Mouse (Mus musculus): ENCODE results near the gene Zfp655. TPM values are rescaled to one million over a fixed set of nuclear protein-coding genes. Genes with fewer than 3 reads are reported as not detected.

The Zfp655 gene
- 26.0 and 31.2 TPM in 2 replicates for polyA plus RNA-seq (2016; fragmentation: Nextera tagmentation; extraction: Ambion mirVana)

DNA sequence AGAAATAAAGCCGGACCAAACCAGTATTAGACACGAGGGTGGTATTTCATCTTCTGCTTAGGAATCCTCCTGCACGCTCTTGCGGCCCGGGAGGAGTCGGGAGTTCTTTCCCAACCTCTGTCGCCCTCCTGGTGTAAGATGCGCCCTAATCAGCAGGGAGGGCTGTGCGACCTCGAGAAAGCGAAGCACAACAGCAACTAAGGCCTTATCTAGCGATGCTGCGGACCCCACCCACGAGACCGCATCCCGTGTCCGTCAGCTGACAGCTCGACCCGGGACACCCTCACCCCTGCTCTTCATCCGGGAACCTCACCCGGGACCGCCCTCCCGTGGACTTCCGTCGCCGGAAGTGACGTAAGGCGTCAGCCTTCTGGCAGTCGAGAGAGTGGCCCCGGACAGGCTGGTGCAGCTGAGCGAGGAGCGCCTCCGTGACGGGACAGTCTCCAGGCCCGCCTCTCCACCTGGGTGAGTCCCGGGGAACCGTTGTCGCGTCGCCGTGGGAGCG, at the start of gene Zfp655:
TSS of gene Zfp655 (plus strand) at position 349 of the 505 bp plus-strand sequence.
- Histone ChIP-seq H3K4me1 (peaks cover 11% of the 10 kb centered on the region), H3K4me3 (peak within 1 kb of the TSS; percentile 91), H3K27ac (peak within 1 kb of the TSS; percentile 90), H3K9me3 (replicated peaks) (no peaks in the 10 kb centered on the region), H3K36me3 (peaks cover 33% of the 10 kb centered on the region), H3K27me3 (ENCODE audit: low read depth, poor library complexity, severe bottlenecking) (no peaks in the 10 kb centered on the region)
- under 1% methylated on average over 42 of the region's 42 CpGs for WGBS
- DNase-seq (ENCODE audit: low spot score) = peak; percentile 98

DNA sequence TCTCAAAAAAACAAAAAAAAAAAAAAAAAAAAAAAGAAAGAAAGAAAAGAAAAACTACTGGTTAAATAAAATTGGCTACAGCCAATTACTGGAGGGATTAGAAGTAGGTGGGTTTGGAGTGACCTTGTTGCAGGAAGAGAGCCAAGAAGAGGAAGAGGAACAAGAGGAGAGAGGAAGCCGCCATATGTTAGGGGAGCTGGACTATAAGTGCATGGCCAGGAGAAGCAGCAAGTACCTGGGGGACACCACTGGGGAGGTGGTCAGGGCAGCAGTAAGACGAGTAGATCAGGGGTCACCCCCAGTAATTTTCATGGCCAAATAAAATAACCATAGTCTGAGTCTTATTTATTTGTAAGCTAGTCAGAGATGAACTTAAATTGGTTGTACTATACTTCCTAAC, 46.3 kb upstream of the Zfp655 start:
- H3K9me3 ChIP-seq (replicated peaks) = no peaks in the 10 kb centered on the region
- WGBS = 91% methylated on average over 2 of the region's 2 CpGs
- no peaks in the 10 kb centered on the region for H3K27me3 ChIP-seq (ENCODE audit: low read depth, poor library complexity, severe bottlenecking)
- H3K4me1 ChIP-seq = peaks cover 6% of the 10 kb centered on the region
- H3K4me3 ChIP-seq = no peak overlapping the region
- no peak for DNase-seq (ENCODE audit: low spot score)
- peaks cover 95% of the 10 kb centered on the region for H3K36me3 ChIP-seq
- no peak overlapping the region for H3K27ac ChIP-seq

DNA sequence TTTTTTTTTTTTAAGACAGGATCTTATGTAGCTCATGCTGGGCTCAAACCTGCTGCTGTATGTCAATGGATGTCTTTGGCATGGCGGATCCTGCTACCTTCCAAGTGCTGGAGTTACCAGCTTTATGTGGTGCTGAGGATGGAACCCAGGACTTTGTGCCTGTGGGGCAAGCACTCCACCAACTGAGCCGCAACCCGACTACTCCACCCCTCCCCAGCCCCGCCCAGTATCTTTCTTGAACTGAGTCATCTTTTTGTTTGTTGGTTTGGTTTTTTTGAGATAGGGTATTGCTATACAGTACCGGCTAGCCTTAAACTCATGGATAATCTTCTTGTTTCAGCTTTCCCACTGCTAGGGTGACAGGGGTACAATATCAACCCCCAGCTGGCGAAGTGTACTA, 42.1 kb upstream of the Zfp655 start:
- Histone ChIP-seq H3K36me3 (peaks cover 60% of the 10 kb centered on the region), H3K27me3 (ENCODE audit: low read depth, poor library complexity, severe bottlenecking) (no peaks in the 10 kb centered on the region), H3K4me3 (peak overlapping the region; percentile 92; the same call in 1 of the 2 replicates), H3K9me3 (replicated peaks) (no peaks in the 10 kb centered on the region), H3K4me1 (peaks cover 18% of the 10 kb centered on the region), H3K27ac (no peak overlapping the region)
- DNase-seq (ENCODE audit: low spot score) = no peak
- WGBS = 91% methylated on average over 6 of the region's 6 CpGs

DNA sequence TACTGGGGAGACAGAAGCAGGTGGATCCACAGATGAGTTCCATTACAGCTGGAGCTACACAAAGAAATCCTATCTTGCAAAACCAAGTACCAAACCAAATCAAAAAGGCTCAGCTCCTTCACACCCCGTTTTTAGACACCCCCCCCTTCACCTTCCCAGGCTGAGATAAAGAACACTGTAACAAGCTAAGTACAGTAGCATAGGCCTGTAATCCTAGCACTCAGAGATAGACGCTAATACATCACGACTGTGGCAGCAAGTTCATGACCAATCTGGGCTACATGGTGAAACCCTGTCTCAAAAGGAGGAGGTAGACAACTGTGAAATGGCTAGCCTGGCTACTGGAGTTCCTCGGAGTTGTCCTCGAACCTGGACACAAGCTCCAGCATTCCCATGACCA, 41.1 kb upstream of the Zfp655 start:
- H3K4me1 ChIP-seq = peaks cover 18% of the 10 kb centered on the region
- H3K9me3 ChIP-seq (replicated peaks) = no peaks in the 10 kb centered on the region
- DNase-seq (ENCODE audit: low spot score) = no peak
- peak overlapping the region; percentile 97; the same call in 1 of the 2 replicates for H3K27ac ChIP-seq
- WGBS = 64% methylated on average over 5 of the region's 5 CpGs
- peaks cover 61% of the 10 kb centered on the region for H3K36me3 ChIP-seq
- H3K27me3 ChIP-seq (ENCODE audit: low read depth, poor library complexity, severe bottlenecking) = no peaks in the 10 kb centered on the region
- peak overlapping the region; percentile 92 for H3K4me3 ChIP-seq

DNA sequence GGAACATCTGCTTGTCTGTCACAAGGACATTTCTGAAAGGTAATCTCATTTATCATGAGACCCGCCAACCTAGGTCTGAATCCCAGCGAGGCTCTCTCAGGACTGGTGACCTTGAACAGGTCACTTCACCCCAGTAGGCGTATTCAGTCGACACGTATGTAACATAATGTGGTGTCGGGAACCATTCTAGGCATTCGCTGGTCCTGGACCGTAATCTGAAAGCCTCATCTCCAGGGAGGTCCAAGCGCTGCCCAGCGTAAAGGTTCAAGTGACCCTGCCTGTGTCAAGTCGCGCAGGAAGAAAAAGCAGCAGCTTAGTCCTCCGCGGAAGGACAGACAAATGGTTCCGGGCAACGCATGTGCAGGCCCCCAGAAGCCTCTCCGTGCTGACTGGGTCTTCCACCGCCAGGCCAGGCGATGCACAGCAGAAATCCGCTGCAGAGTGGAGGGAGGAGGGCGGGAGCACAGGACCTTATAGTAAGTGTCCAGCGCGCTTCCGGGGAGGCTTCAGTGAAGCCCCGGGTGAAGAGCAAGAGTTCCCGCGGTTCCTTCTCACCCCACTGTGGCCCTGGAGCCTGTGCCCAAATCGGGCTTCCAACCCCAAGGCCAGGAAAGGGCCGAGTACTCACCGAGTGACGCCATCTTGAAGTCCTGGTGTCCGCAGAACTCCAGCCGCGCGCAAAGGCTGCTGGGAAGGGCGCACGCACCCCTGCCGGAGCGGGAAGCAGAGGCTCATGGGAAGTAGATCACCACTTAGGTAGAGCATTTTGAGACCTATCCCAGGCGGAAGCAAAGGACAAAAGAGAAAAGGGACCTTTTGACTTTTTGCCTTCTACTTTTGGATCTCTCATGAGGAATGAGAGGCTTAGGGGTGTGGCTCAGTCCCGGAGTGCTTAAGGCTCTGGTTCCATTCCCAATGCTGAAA, 40.4 kb upstream of the Zfp655 start:
- H3K27me3 ChIP-seq (ENCODE audit: low read depth, poor library complexity, severe bottlenecking) = no peaks in the 10 kb centered on the region
- 1% methylated on average over 41 of the region's 41 CpGs for WGBS
- H3K9me3 ChIP-seq (replicated peaks) = no peaks in the 10 kb centered on the region
- DNase-seq (ENCODE audit: low spot score) = peak; percentile 93
- peaks cover 61% of the 10 kb centered on the region for H3K36me3 ChIP-seq
- peak overlapping the region; percentile 92 for H3K4me3 ChIP-seq
- H3K27ac ChIP-seq = peak overlapping the region; percentile 97
- H3K4me1 ChIP-seq = peaks cover 18% of the 10 kb centered on the region

DNA sequence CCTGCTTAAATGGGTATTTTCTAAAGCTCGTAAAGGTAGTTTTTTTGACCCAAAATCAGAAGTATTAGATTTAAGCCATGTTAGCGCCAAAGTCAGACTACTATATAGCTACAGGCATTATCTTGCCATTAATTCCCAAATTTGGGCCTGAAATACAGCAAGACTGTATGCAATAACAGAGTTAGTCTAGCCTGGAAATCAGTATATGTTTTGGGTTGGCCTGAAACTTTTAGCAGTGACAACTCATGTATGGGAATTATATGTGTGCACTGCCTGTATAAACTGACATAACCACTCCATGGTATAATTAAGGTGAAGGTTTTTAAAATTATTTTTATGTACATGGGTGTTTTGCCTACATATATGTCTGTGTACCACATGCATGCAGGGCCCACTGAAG, 39.6 kb upstream of the Zfp655 start, which contains the start of gene Atp5j2:
TSS of gene Atp5j2 (minus strand) at position 101 of the 400 bp plus-strand sequence.
- peak within 1 kb of the TSS; percentile 97 for H3K27ac ChIP-seq
- H3K4me3 ChIP-seq = peak within 1 kb of the TSS; percentile 92
- 92% methylated on average over 2 of the region's 2 CpGs for WGBS
- DNase-seq (ENCODE audit: low spot score) = no peak
- no peaks in the 10 kb centered on the region for H3K27me3 ChIP-seq (ENCODE audit: low read depth, poor library complexity, severe bottlenecking)
- no peaks in the 10 kb centered on the region for H3K9me3 ChIP-seq (replicated peaks)
- H3K4me1 ChIP-seq = peaks cover 18% of the 10 kb centered on the region
- peaks cover 54% of the 10 kb centered on the region for H3K36me3 ChIP-seq

DNA sequence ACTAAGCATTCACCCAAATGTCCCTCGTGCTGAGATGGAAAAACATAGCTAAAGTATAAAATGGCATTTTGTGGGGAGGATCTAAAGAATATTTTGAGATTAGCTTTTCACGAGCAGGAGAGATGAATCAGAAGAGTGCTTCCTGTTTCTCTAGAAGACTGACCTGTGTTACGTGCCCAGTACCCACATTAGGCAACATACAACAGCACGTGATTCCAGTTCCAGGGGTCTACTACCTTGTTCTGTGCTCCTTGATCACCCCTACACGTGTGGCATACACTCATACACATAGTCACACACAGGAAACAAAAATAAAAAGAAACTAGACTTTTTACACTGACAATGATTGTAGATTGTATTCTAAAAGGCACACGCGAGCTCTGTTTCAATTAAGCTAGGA, 31.1 kb upstream of the Zfp655 start:
- no peak for DNase-seq (ENCODE audit: low spot score)
- no peak overlapping the region for H3K27ac ChIP-seq
- H3K36me3 ChIP-seq = peaks cover 11% of the 10 kb centered on the region
- peaks cover 15% of the 10 kb centered on the region for H3K4me1 ChIP-seq
- 79% methylated on average over 7 of the region's 7 CpGs for WGBS
- H3K27me3 ChIP-seq (ENCODE audit: low read depth, poor library complexity, severe bottlenecking) = no peaks in the 10 kb centered on the region
- H3K4me3 ChIP-seq = 0 out of 2 replicates have a peak overlapping the region, but pooled peaks have one; percentile 84
- H3K9me3 ChIP-seq (replicated peaks) = no peaks in the 10 kb centered on the region

DNA sequence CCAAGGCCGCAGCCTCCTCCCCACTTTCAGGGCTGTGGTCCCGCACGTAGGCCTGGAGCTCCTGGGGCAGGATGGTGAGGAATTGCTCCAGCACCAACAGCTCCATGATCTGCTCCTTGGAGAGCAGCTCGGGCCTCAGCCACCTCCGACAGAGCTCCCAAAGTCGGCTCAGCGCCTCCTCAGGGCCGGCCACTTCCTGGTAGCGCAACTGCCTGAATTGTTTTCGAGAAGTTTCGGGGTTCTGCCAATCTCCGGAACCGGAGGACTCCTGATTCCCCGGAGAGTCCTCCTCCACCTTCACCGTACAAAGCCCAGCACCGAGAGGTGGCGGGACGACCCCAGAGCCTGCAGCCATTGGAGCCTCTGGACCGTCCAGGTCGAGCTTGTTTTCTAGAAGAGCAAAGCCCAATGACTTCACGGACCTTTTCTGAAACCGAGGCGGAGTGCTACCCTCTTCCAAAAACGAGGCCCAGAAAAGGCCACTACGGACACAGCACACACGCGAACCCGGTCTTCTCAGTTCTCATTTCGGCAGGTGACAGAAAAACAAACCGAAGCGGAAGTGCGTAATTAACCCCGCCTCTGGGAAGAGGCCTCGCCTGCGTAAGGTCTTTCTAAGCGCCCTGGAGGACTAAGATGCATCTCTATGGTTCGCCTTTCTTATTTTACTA, 30.1 kb upstream of the Zfp655 start, which contains the start of gene Zkscan14:
TSS of gene Zkscan14 (minus strand) at position 548 of the 671 bp plus-strand sequence.
- H3K27me3 ChIP-seq (ENCODE audit: low read depth, poor library complexity, severe bottlenecking) = no peaks in the 10 kb centered on the region
- DNase-seq (ENCODE audit: low spot score) = peak; percentile 77
- peak within 1 kb of the TSS; percentile 84 for H3K4me3 ChIP-seq
- H3K9me3 ChIP-seq (replicated peaks) = no peaks in the 10 kb centered on the region
- H3K36me3 ChIP-seq = peaks cover 3% of the 10 kb centered on the region
- peaks cover 20% of the 10 kb centered on the region for H3K4me1 ChIP-seq
- H3K27ac ChIP-seq = peak within 1 kb of the TSS; percentile 73
- WGBS = 1% methylated on average over 37 of the region's 37 CpGs

DNA sequence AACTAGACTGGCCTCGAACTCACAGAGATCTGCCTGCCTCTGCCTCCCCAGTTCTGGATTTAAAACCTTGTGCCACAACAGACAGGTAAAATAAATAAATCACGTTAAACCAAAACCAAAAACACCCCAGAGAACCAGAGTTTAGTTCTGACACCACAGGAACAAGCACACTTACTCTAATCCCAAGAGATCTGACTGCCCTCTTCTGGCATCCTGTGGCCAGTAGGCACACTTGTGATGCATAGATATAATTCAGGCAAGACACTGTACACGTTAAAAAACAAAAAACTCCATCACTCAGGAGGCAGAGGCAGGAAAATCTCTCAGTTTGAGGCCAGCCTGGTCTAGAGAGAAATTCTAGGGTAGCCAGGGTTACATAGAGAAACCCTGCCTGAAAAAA, 29.1 kb upstream of the Zfp655 start:
- H3K9me3 ChIP-seq (replicated peaks) = no peaks in the 10 kb centered on the region
- DNase-seq (ENCODE audit: low spot score) = no peak
- H3K27ac ChIP-seq = no peak overlapping the region
- H3K4me3 ChIP-seq = no peak overlapping the region; the same call in 1 of the 2 replicates
- no peaks in the 10 kb centered on the region for H3K27me3 ChIP-seq (ENCODE audit: low read depth, poor library complexity, severe bottlenecking)
- H3K4me1 ChIP-seq = peaks cover 20% of the 10 kb centered on the region
- peaks cover 12% of the 10 kb centered on the region for H3K36me3 ChIP-seq
- WGBS = 54% methylated on average over 3 of the region's 3 CpGs

DNA sequence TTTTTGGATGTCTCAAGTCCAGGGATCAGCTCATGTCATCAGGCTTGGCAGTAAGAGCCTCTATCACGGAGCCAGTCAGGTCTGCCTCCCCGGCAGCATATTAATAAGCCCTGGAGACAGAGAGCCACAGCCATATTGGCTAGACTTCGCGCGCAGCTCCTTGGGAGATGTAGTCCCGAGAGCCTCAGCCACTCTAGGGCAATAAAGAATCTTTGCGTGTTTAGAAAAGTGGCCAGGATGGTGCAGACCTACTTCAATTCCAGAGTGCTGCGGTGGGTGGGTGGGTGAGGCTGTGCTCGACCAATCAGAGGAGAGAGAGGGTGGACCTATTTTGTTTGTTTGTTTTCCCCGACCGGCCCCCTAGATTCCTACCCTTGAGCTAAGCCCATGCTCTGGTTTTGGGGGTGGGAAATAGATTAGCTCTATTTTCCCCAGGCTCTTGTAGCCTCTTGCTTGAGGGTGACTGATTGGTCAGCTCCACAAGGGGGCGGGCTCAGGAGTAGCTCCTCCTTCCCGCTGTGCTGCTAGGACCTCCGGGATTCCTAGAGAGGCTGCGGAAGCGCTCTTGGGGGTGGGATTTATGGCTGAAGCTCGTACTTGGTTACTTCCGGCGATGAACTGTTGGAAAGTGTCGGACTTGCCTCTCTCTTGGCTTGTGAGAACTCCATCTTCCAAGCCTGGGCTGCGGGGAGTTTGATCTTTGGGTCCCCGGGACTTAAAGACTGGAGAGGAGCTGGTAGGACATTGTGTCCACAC, 27.4 kb upstream of the Zfp655 start, which contains the start of gene Zkscan5:
TSS of gene Zkscan5 (plus strand) at position 627 of the 756 bp plus-strand sequence.
- no peaks in the 10 kb centered on the region for H3K9me3 ChIP-seq (replicated peaks)

DNA sequence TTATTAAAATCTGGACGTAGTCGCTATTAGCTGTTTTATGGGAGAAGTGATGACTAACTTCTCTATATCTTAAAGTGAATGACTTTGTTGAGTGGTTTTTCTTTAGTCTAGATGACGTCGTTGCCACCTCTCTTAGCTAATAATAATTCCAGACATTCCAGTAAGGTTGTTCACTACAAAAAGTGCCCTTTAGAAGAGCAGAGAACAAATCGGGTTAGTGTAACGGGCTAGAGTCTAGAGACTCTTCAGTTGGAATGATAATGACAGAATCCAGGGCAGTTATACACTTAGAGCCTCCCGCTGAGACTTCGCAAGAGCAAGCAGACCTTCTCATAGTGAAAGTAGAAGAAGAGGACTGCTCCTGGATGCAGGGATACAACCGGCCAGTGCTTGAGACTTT, 26.5 kb upstream of the Zfp655 start:
- H3K36me3 ChIP-seq = peaks cover 32% of the 10 kb centered on the region
- no peaks in the 10 kb centered on the region for H3K9me3 ChIP-seq (replicated peaks)
- H3K27ac ChIP-seq = no peak overlapping the region; the same call in 1 of the 2 replicates
- H3K4me1 ChIP-seq = peaks cover 20% of the 10 kb centered on the region
- peak overlapping the region; percentile 68 for H3K4me3 ChIP-seq
- no peak for DNase-seq (ENCODE audit: low spot score)
- no peaks in the 10 kb centered on the region for H3K27me3 ChIP-seq (ENCODE audit: low read depth, poor library complexity, severe bottlenecking)
- 22% methylated on average over 9 of the region's 9 CpGs for WGBS

More for the DNA sequence above, 27.4 kb upstream of the Zfp655 start, which contains the start of gene Zkscan5:
- no peaks in the 10 kb centered on the region for H3K27me3 ChIP-seq (ENCODE audit: low read depth, poor library complexity, severe bottlenecking)
- DNase-seq (ENCODE audit: low spot score) = peak; percentile 93
- H3K36me3 ChIP-seq = peaks cover 23% of the 10 kb centered on the region
- peak within 1 kb of the TSS; percentile 68 for H3K4me3 ChIP-seq
- H3K27ac ChIP-seq = peak within 1 kb of the TSS; percentile 83
- under 1% methylated on average over 22 of the region's 22 CpGs for WGBS
- peaks cover 20% of the 10 kb centered on the region for H3K4me1 ChIP-seq

DNA sequence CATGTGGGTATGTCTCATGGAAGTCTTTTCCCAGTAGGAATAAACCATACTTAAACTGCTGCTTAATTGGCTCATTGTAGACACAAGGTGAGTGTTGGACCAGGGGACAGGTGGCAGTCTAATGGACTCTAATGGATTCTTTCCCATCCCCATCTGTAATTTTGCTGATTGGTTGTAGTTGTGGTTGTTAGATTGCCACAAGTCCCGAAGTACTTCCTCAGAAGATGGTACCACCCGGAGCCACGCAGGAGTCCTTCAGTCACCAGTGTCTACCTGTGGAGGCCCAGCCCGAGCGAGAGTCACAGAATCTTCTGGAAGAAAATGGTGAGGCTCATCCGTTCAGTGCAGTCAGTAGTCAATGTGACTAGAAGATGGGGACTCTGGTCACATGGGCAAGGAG, 24.1 kb upstream of the Zfp655 start:
- no peak for DNase-seq (ENCODE audit: low spot score)
- Histone ChIP-seq H3K36me3 (peaks cover 56% of the 10 kb centered on the region), H3K4me1 (peaks cover 10% of the 10 kb centered on the region), H3K27me3 (ENCODE audit: low read depth, poor library complexity, severe bottlenecking) (no peaks in the 10 kb centered on the region), H3K9me3 (replicated peaks) (no peaks in the 10 kb centered on the region), H3K4me3 (no peak overlapping the region), H3K27ac (no peak overlapping the region)
- WGBS = 94% methylated on average over 6 of the region's 6 CpGs

All from limb, embryonic 10.5 days (tissue).